Mouse (Mus musculus): ENCODE measurements around the gene Herpud1.

Gene Herpud1

DNA sequence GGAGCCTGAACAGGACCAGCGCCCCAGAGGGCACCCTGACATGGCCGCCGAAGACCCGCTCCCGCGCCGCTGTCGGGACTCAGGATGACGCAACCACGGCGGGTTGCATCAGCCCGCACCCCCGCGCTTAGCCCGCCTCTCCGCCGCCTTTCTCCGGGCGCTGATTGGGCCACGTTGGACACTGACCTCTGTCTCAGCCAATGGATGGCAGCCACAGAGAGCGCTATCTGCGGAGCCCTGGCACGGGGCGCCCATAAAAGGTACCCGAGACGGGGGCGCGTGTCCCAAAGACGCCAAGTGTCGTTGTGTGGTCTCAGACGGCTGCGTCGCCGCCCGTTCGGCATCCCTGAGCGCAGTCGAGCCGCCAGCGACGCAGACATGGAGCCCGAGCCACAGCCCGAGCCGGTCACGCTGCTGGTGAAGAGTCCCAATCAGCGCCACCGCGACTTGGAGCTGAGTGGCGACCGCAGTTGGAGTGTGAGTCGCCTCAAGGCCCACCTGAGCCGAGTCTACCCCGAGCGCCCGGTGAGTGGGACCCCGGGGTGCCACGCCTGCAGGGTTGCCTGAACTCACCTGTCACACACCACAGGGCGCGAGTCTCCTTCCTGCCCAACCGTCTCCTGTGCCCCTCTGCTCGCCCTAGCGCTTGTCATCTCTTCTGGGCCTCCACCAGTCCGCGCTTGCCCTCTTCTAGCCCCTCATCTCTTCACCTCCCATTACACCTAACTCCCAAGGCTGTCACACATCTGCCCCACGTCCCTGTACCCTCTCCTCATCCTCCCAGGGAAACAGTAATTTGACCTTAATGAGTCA, at the start of gene Herpud1:
Herpud1 (plus strand) TSS at position 225 of the 813 bp plus-strand sequence.
- DNase-seq (ENCODE audit: low spot score), result peak; percentile 94

DNA sequence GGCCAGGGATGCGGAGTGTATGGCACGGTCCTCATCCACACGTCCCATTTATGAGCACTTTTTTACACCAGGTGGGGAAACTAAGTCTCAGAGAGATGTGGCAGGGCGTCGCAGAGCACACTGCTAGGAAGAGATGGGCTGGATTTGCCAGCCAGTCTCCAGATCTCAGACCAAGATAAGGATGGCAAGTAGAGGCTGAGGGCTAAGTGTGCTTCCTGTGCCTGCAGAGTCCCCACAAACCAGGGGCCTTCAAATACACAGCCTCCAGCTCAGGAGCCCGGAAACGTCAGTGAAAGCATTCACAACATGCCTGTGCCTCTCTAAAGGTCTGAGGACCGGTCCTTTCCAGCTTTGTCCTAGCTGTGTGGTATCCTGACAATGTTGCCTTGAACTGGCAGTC, 48.7 kb upstream of the Herpud1 start:
- no peak for DNase-seq (ENCODE audit: low spot score)

DNA sequence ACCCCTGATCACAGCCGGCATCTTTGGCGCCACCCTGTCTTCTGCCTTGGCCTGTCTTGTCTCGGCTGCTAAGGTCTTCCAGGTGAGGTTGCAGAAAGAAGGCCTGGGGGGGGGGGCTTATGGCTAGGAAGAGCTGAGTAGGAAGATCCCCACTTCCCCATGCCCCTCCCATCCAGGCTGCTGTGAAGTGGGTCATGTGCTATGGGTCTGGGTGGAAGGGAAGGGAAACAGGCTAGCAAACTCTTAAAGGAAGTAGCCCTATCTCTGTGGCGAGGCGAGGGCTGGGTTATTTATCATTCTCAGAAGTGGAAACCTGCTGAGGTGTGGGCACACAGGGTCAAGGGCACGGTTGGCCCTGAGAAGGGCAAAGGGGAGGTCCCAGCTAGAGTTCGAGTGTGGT, 45.4 kb upstream of the Herpud1 start:
- no peak for DNase-seq (ENCODE audit: low spot score)

DNA sequence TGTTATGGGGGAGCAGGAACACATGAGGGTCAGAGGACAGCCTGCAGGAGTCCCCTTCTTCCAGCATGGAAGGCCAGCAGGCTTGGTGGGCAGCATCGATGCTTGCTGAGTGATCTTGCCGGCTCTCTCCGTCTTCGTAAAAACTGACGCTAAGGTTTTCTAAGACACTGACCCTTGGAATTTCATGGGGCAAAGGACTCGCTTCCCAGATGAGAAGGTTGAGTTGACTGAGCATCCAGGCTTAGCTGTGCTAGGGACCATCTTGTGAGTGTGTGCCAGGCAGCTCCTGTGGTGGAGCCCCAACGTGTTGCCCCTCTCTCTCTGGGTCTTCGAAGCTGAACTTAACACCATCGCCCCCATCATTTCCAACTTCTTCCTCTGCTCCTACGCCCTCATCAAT, 43.5 kb upstream of the Herpud1 start:
- DNase-seq (ENCODE audit: low spot score), result no peak

DNA sequence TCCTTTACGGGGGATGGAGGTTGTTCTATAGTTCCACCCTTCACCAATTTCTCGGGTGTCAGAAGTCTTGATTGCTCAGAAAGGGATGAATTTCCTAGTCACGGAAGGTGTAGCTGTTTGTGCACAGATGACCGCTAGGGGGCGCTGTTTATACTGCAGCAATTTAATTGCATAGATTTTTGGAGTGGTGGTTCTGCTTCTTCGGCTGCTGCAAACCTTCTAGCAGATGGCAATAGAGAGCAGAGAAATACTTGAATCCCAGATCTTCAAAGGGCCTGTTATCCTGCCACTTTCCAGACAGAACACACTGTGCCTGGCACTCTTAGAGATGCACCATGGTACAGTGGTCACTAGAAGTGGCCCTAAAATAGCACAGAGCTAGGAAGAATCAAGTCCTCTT, 42.9 kb upstream of the Herpud1 start:
- DNase-seq (ENCODE audit: low spot score), result peak; percentile 83

DNA sequence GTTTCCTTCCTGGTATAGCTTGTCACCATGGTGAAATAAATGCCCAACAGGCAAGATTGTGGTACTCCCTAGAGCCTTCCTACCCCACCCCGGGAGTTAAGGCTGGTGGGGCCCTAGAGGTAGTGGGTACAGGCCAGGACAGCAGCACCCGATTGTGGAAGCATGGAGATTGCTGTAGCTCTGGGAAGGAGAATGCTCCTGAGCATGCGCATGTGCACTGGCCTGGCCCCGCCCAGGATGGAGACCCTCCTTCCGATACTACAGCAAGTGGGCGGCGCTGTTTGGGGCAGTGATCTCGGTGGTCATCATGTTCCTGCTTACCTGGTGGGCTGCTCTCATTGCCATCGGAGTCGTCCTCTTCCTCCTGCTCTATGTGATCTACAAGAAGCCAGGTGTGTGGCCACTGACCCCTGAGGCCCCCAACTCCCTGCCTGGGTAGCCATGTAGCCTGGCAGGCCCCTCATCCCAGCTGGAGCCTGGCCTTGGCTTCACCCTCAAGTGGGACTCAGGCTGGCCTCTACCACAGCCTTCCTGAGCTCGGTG, 42.4 kb upstream of the Herpud1 start:
- no peak for DNase-seq (ENCODE audit: low spot score)

DNA sequence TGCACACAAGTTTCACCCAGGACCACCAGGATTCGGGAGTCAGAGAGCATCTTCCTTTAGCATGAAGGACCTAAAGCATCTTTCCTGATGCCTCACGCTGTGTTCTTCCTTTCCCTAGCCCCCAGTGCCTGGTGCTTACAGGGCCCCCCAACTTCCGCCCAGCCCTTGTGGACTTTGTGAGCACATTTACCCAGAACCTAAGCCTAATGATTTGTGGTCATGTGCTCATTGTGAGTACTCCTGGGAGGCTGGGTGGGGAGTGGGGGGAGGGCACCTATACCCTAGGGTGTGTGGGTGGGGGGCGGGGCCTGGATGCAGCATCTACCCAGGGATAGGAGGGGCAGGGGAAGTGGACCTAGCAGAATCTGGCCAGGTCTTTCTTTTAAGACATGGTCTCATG, 40.6 kb upstream of the Herpud1 start:
- no peak for DNase-seq (ENCODE audit: low spot score)

DNA sequence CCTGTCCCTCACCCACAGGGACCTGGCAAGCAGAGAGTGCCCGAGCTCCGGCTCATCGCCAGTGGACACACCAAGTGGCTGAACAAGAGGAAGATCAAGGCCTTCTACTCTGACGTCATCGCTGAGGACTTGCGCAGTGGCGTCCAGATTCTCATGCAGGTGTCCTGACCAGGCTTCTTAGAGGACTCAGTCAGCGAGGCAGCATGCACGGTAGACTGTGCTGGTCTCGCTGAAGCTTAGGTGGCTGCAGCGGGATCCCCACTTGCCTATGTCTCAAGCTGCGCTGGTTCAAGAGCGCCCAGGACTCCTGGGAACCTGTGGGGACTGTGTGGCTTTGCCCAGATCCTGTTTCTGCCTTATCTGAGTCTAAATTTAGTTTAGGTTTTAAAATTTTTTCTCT, 40.0 kb upstream of the Herpud1 start:
- DNase-seq (ENCODE audit: low spot score), result no peak

DNA sequence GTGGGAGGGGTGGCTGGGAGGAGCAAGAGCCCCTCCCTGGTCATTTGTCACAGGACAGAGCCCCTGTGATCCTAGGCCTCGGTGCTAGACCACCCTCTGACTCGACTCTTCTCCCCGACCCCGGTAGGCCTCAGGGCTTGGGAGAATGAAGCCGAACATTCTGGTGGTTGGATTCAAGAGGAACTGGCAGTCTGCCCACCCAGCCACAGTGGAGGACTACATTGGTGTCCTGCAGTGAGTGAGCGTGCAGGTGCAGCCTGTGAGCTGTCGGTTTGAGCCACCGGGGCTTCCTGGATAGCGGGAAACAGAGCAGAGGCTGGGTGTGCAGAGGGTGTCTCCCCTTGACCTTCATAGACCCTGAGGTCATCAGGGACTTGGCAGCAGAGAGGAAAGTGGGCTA, 37.8 kb upstream of the Herpud1 start:
- no peak for DNase-seq (ENCODE audit: low spot score)

DNA sequence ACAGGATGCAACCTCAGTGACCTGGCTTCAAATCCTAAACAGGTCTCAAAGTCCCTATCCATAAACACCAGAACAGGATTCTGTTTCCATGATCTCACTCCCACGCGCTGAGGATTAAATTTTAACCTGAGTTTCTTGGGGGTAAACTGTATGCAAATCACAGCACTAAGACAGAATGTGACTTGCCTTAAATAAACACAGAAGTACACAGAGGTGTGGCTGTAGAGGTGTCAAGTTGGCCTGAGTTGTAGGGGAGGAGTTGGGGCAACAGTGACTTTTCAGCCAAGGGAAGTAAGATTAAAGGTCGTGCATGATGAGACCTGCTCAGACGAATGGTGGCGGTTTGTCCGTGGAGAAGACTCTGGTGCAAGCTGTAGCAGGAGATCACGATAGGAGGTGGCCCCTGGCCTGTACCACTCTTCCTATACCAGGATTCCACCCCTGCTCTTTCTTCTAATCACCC, 32.1 kb upstream of the Herpud1 start:
- DNase-seq (ENCODE audit: low spot score), result no peak

DNA sequence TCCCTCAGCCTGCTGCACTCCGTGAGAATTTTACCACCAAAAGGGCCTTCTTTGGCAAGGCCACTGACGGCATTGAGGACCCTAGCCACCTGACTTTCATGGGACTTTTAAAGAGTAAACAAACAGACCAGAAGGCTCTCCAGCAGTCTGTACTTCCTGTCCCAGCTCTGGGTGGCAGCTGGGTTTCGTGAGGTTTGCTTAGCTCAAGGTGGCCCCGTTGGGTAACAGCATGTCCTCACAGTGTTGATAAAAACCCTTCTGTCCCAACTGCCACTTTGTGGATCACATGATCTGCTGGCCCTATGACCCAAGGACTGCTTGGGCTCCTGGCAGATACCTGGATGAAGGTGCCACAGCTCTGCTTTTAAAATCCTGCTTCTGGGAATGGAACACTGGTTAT, 31.7 kb upstream of the Herpud1 start:
- no peak for DNase-seq (ENCODE audit: low spot score)

DNA sequence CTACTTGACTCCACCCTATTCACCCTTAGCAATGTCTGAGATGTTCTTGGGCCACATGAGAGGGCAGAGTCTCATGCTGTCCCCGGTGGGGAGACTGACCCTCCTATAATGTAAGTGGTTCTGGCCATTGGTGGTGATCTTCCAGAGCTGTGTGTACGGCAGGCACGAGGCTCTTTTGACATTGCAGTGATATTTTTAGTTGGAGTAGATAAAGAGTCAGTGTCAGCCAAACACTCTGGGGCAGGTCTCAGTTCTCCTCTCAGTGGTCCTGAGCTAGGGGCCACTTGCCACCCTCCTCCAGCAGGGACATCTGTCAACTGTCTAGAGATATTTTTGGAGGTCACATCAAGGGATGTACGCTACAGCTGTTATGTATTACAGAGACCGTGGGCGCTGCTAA, 29.0 kb upstream of the Herpud1 start:
- DNase-seq (ENCODE audit: low spot score), result no peak

DNA sequence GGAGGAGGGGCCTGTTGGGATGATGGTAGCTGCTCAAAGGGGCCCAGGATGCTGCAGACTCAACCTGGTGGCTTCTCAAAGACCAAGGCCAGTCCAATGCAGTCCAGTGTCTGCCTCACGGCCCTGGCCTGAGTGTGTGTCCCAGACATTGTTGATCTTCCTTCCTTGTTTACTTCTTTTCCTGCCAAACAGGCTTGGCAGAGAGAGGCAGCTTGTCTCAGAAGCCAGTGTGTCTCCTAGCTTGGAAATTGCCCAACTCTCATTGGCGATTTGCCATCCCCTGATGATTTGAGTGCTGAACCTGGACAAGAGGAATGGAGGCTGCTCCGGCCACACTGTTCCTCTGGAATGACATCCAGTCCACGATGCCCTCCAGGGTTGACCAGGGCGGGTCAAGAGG, 27.7 kb upstream of the Herpud1 start:
- peak; percentile 98 for DNase-seq (ENCODE audit: low spot score)

DNA sequence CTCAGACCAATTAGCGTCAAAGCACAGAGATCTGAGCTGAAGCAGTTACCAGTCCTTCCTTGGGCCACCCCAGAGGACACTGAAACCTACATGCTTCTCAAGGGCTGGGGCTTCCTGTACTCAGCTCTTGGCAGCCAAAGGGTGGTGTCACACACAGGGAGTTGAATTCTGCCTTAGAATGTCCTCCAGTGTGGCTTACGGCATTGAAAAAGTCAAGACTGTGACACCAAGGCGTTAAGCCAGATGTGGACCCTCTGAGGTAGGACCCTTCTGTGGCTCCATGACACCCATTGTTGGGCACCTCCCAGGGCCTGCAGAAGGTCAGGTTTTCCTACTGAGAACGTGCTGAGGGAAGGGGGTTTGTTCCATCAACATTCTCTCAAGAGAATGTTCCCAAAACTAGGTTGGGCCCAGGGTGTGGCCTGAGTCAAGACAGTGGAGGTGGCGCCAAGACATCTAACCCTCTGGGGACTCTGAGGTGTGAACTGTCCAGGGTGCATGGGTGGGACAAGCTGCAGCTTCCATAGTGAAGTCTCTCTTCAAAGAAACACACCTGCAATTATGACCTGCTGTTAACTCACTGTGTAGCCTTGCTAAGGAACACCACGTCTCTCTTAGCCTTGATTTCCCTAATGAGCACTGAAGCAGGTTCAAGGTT, 24.3 kb upstream of the Herpud1 start:
- no peak for DNase-seq (ENCODE audit: low spot score)

DNA sequence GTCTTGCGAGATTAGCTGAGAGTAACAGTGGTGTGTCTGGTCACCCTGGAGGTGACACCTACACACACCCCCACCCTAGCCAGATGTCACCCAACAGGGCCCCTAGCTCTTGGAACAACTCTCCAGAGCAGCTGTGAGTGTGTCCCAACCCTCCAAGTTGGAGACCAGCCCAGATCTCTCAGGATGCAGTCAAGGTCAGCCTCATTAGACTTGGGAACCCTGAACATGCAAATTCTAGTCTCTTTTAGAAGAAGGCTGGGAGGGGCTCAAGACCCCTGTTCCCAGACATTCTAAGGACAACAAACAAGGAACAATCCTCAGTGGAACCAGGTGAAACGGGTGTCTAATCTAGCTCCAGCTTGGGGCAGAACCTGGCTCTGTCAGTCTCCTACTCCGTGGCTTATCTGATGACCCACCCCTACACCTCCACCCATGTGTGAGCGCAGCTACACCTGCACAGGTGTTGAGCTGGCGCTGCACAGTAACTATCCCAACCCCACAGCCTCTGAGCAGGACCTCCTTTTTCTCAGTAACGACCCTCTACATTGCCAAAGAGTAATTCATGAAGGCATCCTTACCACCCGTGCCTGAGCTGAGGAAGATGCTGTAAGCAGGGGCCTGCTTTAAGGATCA, 23.5 kb upstream of the Herpud1 start:
- DNase-seq (ENCODE audit: low spot score), result peak; percentile 48

DNA sequence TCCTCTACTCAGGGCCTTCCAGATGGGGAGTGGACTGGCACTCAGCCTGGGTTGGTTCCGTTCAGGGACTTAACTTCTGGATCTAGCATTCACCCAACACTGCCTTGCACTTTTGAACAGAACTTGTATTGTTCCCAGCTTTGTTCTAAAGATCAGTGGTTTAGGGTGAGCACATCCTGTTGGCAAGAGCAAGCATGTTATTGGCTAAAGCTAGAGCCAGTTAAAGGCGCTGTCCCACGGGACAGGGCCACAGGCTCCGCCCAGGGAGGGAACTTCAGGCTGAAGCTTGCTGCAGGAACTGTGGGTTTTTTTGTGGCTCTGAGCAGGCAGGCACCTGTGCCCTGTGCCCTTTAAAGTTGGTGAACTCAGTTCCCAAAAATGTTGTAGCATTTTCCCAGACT, 22.9 kb upstream of the Herpud1 start:
- peak; percentile 65 for DNase-seq (ENCODE audit: low spot score)

DNA sequence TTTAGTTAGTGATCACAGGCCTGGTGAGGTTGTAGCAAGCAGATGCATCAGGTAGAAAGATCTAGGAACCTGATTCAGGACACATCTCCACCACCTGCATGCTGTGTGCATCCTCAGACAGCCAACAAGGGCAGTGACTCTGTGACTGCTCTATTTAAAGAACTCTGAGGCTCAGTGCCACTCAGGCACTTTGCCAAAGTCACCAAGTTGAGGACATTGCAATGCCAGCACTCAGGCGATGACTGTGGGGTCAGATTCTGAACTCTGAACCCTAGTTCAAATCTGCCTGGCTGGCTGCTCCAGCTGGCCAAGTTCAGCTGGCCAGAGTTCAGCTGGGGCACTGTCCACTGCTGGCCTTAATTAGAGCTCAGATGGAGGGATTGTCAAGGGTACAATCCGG, 22.3 kb upstream of the Herpud1 start:
- peak; percentile 81 for DNase-seq (ENCODE audit: low spot score)

DNA sequence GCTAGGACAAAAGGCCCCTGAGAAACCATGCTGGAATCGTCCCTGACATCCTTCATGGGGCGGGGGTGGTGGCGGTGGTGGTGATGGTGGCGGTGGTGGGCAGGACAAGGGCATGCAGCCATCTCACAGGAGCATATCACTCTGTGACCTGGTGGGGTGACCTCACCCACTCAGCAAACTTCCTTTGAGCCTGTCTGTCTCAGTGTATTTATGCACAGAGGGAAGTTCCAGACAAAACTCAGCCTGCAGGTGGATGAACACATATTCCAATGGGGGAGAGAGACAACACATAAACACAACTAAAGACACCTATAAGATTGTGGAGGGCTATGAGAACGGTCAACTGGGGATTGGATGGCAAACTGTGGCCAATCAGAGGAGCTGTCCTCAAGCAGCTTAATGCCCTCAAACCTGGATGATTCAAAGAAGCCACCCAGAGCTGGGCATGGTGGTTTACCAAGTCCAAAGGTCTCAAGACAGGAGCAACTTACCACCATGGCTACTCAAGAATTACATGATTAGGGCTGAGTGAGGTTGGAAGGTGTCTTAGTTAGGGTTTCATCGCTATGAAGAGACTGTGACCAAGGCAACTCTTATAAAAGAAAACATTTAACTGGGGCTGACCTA, 21.4 kb upstream of the Herpud1 start:
- no peak for DNase-seq (ENCODE audit: low spot score)

DNA sequence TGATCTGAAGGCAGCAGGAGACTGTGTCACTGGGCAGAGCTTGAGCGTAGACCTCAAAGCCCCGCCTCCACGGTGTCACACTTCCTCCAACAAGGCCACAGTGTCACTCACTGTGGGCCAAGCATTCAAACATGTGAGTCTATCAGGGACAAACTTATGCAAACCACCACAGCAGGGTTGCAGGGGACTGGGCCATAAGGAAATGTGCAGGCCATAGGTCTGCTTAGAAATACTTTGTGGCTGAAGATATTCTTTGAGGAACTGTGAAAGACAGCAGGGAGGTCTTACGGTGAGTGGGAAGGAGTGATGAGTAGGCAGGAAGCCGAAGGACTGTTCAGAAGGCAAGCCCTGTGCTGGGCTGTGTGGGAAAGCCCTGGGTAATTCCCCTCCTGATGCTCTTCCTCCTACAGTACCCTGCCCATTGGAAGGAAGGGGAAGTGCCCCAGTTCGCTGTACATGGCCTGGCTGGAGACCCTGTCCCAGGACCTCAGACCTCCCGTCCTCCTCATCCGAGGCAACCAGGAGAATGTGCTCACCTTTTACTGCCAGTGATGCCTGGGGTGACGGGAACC, 20.7 kb upstream of the Herpud1 start:
- DNase-seq (ENCODE audit: low spot score), result peak; percentile 52

DNA sequence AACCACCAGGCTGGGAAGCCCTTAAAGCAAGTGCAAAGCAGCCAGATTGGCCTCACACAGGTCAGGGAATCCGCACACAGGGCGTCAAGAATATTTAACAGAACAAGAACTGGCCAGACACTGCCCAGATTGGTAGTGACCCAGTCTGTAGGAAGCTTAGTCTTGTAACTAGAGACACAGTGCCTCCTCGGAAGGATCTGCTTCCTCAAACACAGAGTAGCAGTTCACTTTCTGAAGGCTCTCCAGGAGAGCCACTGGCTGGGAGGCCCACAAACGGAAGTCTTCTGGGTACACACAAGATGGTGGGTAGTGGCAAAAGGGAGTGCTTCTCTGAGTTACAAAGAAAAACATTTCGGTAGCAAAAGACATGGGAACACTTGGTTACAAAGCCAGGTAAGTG, 15.4 kb upstream of the Herpud1 start:
- DNase-seq (ENCODE audit: low spot score), result no peak

DNA sequence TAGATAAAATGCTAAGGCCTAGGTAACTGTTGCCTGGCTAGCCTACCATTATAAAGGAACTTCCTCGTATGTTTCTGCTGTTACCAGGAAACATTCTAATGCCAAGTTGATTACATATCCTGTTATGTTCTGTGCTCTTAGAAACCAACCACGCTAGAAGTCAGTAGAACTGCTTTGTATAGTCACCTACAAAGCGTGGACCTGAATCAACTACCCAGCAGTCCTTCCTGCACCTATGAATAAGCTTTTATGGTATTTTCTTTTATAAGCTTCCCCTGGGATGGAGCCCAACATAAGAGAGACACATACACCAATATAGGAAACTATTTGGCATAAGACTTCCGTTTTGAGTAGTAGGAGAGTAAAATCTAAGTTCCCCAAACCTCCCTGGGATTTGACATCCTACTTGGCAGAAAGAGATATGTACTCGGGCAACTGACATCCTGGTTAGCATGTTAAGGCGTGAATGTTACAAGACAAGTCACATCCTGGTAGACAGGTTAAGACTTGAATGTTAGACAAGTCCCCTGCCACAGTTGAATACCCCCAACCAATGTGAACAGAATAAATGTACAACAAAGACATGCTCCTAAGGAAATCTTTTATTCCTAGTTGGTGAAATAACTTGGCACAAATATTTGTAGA, 13.2 kb upstream of the Herpud1 start:
- DNase-seq (ENCODE audit: low spot score), result no peak

All from adipocyte (in vitro differentiated cells).